Mouse (Mus musculus) MEL (cell line): ENCODE data around the gene 1700074P13Rik. TPM values are rescaled to one million over a fixed set of nuclear protein-coding genes. Genes with fewer than 3 reads are reported as not detected.
A peak's percentile ranks its signal among the peaks of the same experiment; 100 is the strongest.

Source experiments
- DNase-seq: peaks from one replicate; pipeline ENCODE4 v3.0.0; 2011; ENCODE audit warnings: low read depth, low spot score
- H3K27ac ChIP-seq: 2 replicates; pipeline ENCODE4 v1.5.1; 2012; ENCODE audit warnings: low read depth, mild to moderate bottlenecking, control low read depth, low read length, moderate library complexity; ENCODE audit not compliant: control insufficient read depth
- H3K27me3 ChIP-seq, 2 experiments: fragments of 150-350 bp in 1 of 2; sonication (generic) in 1 of 2; 2 replicates each; pipeline ENCODE4 v1.6.1; 2012; ENCODE audit warnings: low read length in 2 of 2, mild to moderate bottlenecking in 2 of 2, improper control_type of control experiment in 1 of 2, moderate library complexity in 1 of 2; ENCODE audit not compliant: insufficient read depth in 2 of 2, control insufficient read depth in 1 of 2
- H3K36me3 ChIP-seq, 2 experiments: 2 replicates each; pipeline ENCODE4 v1.6.1; 2012 to 2014; ENCODE audit warnings: low read length in 2 of 2, improper control_type of control experiment in 1 of 2, inconsistent platforms in 1 of 2, mild to moderate bottlenecking in 1 of 2; ENCODE audit not compliant: insufficient read depth in 2 of 2, control insufficient read depth in 1 of 2
- H3K4me1 ChIP-seq, 2 experiments: fragments of 150-350 bp in 1 of 2; sonication (generic) in 1 of 2; 2 replicates each; pipeline ENCODE4 v1.6.1; 2012; ENCODE audit warnings: low read length in 2 of 2, improper control_type of control experiment in 1 of 2, mild to moderate bottlenecking in 1 of 2; ENCODE audit not compliant: insufficient read depth in 2 of 2, control insufficient read depth in 1 of 2
- H3K4me3 ChIP-seq, 2 experiments: fragments of 150-350 bp in 1 of 2; sonication (generic) in 1 of 2; 2 replicates each; pipeline ENCODE4 v1.5.1; 2012; ENCODE audit warnings: low read depth in 2 of 2, low read length in 2 of 2, mild to moderate bottlenecking in 2 of 2, moderate library complexity in 2 of 2, control low read depth in 1 of 2, improper control_type of control experiment in 1 of 2; ENCODE audit not compliant: control insufficient read depth in 1 of 2, insufficient read depth in 1 of 2
- H3K79me2 ChIP-seq: 2 replicates; pipeline ENCODE4 v1.6.1; 2012; ENCODE audit warnings: mild to moderate bottlenecking, low read length, moderate library complexity; ENCODE audit not compliant: control insufficient read depth, poor library complexity, insufficient read depth
- H3K9ac ChIP-seq: 2 replicates; pipeline ENCODE4 v1.6.1; 2012; ENCODE audit warnings: low read depth, mild to moderate bottlenecking, control low read depth, low read length, moderate library complexity; ENCODE audit not compliant: control insufficient read depth, poor library complexity, severe bottlenecking
- H3K9me3 ChIP-seq: fragments of 150-350 bp; sonication (generic); replicated peaks from 2 replicates; pipeline ENCODE4 v1.6.1; 2012; ENCODE audit warnings: mild to moderate bottlenecking, low read length, improper control_type of control experiment, moderate library complexity; ENCODE audit not compliant: insufficient read depth
- CHD1 ChIP-seq: IDR thresholded peaks from 2 replicates; pipeline ENCODE4 v1.6.1; 2012; ENCODE audit warnings: low read depth, mild to moderate bottlenecking, inconsistent platforms, low read length, improper control_type of control experiment
- CHD2 ChIP-seq: IDR thresholded peaks from 2 replicates; pipeline ENCODE4 v1.6.1; 2011; ENCODE audit warnings: low read length, improper control_type of control experiment
- CTCF ChIP-seq, 3 experiments: IDR thresholded peaks in 2 of 3; conservative IDR thresholded peaks in 1 of 3; 2 replicates each; pipeline ENCODE4 v1.5.1; 2011 to 2012; ENCODE audit warnings: low read length in 3 of 3, low read depth in 2 of 3, mild to moderate bottlenecking in 2 of 3, improper control_type of control experiment in 1 of 3, inconsistent platforms in 1 of 3, mixed read lengths in 1 of 3, moderate library complexity in 1 of 3; ENCODE audit not compliant: control insufficient read depth in 1 of 3, insufficient read depth in 1 of 3, poor library complexity in 1 of 3, severe bottlenecking in 1 of 3
- HCFC1 ChIP-seq: IDR thresholded peaks from 2 replicates; pipeline ENCODE4 v1.6.1; 2012; ENCODE audit warnings: low read depth, mild to moderate bottlenecking, inconsistent platforms, low read length, improper control_type of control experiment, moderate library complexity
- KAT2A ChIP-seq: conservative IDR thresholded peaks from 2 replicates; pipeline ENCODE4 v1.6.1; 2012; ENCODE audit warnings: low read depth, low read length, improper control_type of control experiment, inconsistent platforms
- MAFK ChIP-seq: IDR thresholded peaks from 2 replicates; pipeline ENCODE4 v1.6.1; 2011; ENCODE audit warnings: low read depth, mild to moderate bottlenecking, low read length, improper control_type of control experiment, borderline replicate concordance
- MAX ChIP-seq: IDR thresholded peaks from 2 replicates; pipeline ENCODE4 v1.6.1; 2011; ENCODE audit warnings: low read length, improper control_type of control experiment
- MXI1 ChIP-seq: IDR thresholded peaks from 2 replicates; pipeline ENCODE4 v1.6.1; 2011; ENCODE audit warnings: mild to moderate bottlenecking, low read depth, low read length, improper control_type of control experiment
- MYB ChIP-seq: IDR thresholded peaks from 2 replicates; pipeline ENCODE4 v1.6.1; 2011; ENCODE audit warnings: mild to moderate bottlenecking, low read depth, low read length, improper control_type of control experiment
- NELFE ChIP-seq: IDR thresholded peaks from 2 replicates; pipeline ENCODE4 v1.6.1; 2011; ENCODE audit warnings: low read depth, low read length, improper control_type of control experiment
- POLR2AphosphoS2 ChIP-seq: IDR thresholded peaks from 2 replicates; pipeline ENCODE4 v1.6.1; 2011; ENCODE audit warnings: low read length, improper control_type of control experiment
- RAD21 ChIP-seq: IDR thresholded peaks from 2 replicates; pipeline ENCODE4 v1.6.1; 2011; ENCODE audit warnings: mild to moderate bottlenecking, low read depth, low read length, improper control_type of control experiment
- TAL1 ChIP-seq: IDR thresholded peaks from 2 replicates; pipeline ENCODE4 v1.6.1; 2012; ENCODE audit warnings: mild to moderate bottlenecking, inconsistent platforms, low read length, moderate library complexity, mixed read lengths
- TCF12 ChIP-seq: IDR thresholded peaks from 2 replicates; pipeline ENCODE4 v1.6.1; 2014; ENCODE audit warnings: low read depth, mild to moderate bottlenecking, inconsistent platforms, low read length, improper control_type of control experiment, moderate library complexity
- UBTF ChIP-seq: IDR thresholded peaks from 2 replicates; pipeline ENCODE4 v1.6.1; 2012; ENCODE audit warnings: low read depth, mild to moderate bottlenecking, inconsistent platforms, low read length, improper control_type of control experiment, moderate library complexity, borderline replicate concordance; ENCODE audit not compliant: insufficient read depth
- USF1 ChIP-seq: IDR thresholded peaks from 2 replicates; pipeline ENCODE4 v1.6.1; 2014; ENCODE audit warnings: low read depth, mild to moderate bottlenecking, inconsistent platforms, low read length, improper control_type of control experiment, moderate library complexity
- USF2 ChIP-seq, 2 experiments: IDR thresholded peaks; 2 replicates each; pipeline ENCODE4 v1.6.1; 2011 to 2012; ENCODE audit warnings: improper control_type of control experiment in 2 of 2, low read length in 2 of 2, borderline replicate concordance in 1 of 2, inconsistent platforms in 1 of 2, low read depth in 1 of 2, mild to moderate bottlenecking in 1 of 2; ENCODE audit not compliant: insufficient read depth in 1 of 2
- ZC3H11A ChIP-seq: IDR thresholded peaks from 2 replicates; pipeline ENCODE4 v1.6.1; 2012; ENCODE audit warnings: low read depth, mild to moderate bottlenecking, inconsistent platforms, low read length, improper control_type of control experiment
- ZKSCAN1 ChIP-seq: IDR thresholded peaks from 2 replicates; pipeline ENCODE4 v1.6.1; 2012; ENCODE audit warnings: low read depth, mild to moderate bottlenecking, inconsistent platforms, low read length, improper control_type of control experiment, moderate library complexity
- ZNF384 ChIP-seq: IDR thresholded peaks from 2 replicates; pipeline ENCODE4 v1.6.1; 2012; ENCODE audit warnings: low read depth, mild to moderate bottlenecking, inconsistent platforms, low read length, improper control_type of control experiment
- polyA plus RNA-seq, 2 experiments: library from polyadenylated mRNA; stranded (reverse) in 1 of 2; unstranded in 1 of 2; fragments of >175 nt in 1 of 2; fragments of >200 nt in 1 of 2; gene quantifications; 2 replicates each; pipeline versions ENCODE4 v1.2.1 to v1.2.4; 2012; ENCODE audit warnings: low replicate concordance in 2 of 2, low read depth in 1 of 2; ENCODE audit not compliant: insufficient read length in 2 of 2, insufficient read depth in 1 of 2, missing spikeins in 1 of 2
- total RNA-seq: library from RNA; depleted of rRNA; stranded (reverse); fragments of 300-350 nt; gene quantifications from 2 replicates; pipeline ENCODE4 v1.2.3, GENCODE M21; 2012

1700074P13Rik gene
- total and polyA plus RNA-seq, 3 experiments: not detected

GRCm38 (mm10) chr6:40891754-40892153, 48.6 kb downstream of the 1700074P13Rik start:
- no peaks in the 10 kb centered on the region for H3K79me2 ChIP-seq
- H3K9ac ChIP-seq: no peak overlapping the region
- DNase-seq: no peak
- no peak overlapping the region for H3K4me3 ChIP-seq
- no peaks in the 10 kb centered on the region for H3K4me1 ChIP-seq
- no peaks in the 10 kb centered on the region for H3K36me3 ChIP-seq
- H3K27ac ChIP-seq: no peak overlapping the region
- TF ChIP-seq ZNF384 (no peak), ZC3H11A (no peak), CHD1 (no peak), USF1 (no peak), POLR2AphosphoS2 (no peak), UBTF (no peak), TCF12 (no peak), CHD2 (no peak), MAFK (no peak), MXI1 (no peak), ZKSCAN1 (no peak), USF2 (IDR thresholded peaks at IDR 0.05; ENCODE audit: borderline replicate concordance in 1 of 2, insufficient read depth in 1 of 2, low read depth in 1 of 2, low read length in 2 of 2) (no peak), TAL1 (no peak), MAX (no peak), MYB (no peak)
- no peaks in the 10 kb centered on the region for H3K27me3 ChIP-seq
- no peaks in the 10 kb centered on the region for H3K9me3 ChIP-seq

- H3K9ac ChIP-seq: no peak overlapping the region
- peak; percentile 4 for DNase-seq
- TF ChIP-seq MAX (no peak), HCFC1 (no peak)
- no peak overlapping the region for H3K27ac ChIP-seq
- H3K36me3 ChIP-seq: no peaks in the 10 kb centered on the region
- no peaks in the 10 kb centered on the region for H3K79me2 ChIP-seq
- no peaks in the 10 kb centered on the region for H3K27me3 ChIP-seq
- H3K4me1 ChIP-seq: no peaks in the 10 kb centered on the region
- H3K9me3 ChIP-seq: no peaks in the 10 kb centered on the region
- H3K4me3 ChIP-seq: no peak overlapping the region
Measured at GRCm38 (mm10) chr6:40890973-40891372, 49.4 kb downstream of the 1700074P13Rik start.

GRCm38 (mm10) chr6:40887394-40887793, 53.0 kb downstream of the 1700074P13Rik start, which contains the start of gene Moxd2:
Moxd2 (minus strand) TSS chr6:40887494.
- Histone ChIP-seq H3K27ac (no peak within 1 kb of the TSS), H3K27me3 (no peaks in the 10 kb centered on the region), H3K36me3 (no peaks in the 10 kb centered on the region), H3K4me3 (no peak within 1 kb of the TSS), H3K79me2 (no peaks in the 10 kb centered on the region), H3K4me1 (no peaks in the 10 kb centered on the region), H3K9me3 (no peaks in the 10 kb centered on the region), H3K9ac (no peak within 1 kb of the TSS)
- DNase-seq: no peak
- TF ChIP-seq KAT2A (no peak), RAD21 (no peak), NELFE (no peak), POLR2AphosphoS2 (no peak), MXI1 (no peak), CHD2 (no peak), ZKSCAN1 (no peak), CTCF (IDR thresholded peaks at IDR 0.05 in 2 of 3, conservative IDR thresholded peaks at IDR 0.05 in 1 of 3; ENCODE audit: control insufficient read depth in 1 of 3, insufficient read depth in 1 of 3, low read depth in 2 of 3, low read length in 3 of 3, poor library complexity in 1 of 3, severe bottlenecking in 1 of 3) (no peak), UBTF (no peak)
